Mouse (Mus musculus): Measurements from ENCODE around the gene Cyp2f2. TPM values are rescaled to one million over a fixed set of nuclear protein-coding genes. Genes with fewer than 3 reads are reported as not detected.

Gene Cyp2f2
- polyA plus RNA-seq, 1 experiment from 2014 or later = 0.34 TPM

DNA sequence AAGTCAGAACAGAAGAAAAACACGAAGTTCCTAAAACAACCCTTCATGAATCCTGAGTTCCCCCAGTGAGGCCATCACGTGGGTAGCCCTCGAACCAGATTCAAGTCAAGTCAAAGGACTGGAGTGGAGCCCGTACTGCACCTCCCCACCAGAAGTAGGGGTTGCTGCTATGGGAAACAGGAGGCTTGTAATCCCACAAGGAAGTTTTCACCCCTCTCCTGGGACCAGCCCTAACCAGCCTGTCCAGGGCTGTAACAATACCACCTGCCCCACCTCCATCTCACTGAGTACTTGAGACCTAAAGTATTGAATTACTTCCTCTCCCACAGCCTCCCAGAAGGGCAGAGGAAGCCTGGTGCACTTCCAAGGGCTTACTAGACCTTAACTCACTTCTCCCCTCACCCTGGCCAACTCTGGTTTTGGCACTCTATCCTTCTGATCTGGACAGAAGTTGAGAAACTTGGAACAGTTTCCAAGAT lies 1.6 kb upstream of the Cyp2f2 start:
- Histone ChIP-seq H3K36me3 (ENCODE audit: control insufficient read depth, insufficient read depth, low read length) (no peaks in the 10 kb centered on the region), H3K9ac (ENCODE audit: low read depth, low read length) (no peak overlapping the region), H3K4me1 (ENCODE audit: control insufficient read depth, insufficient read depth, low read depth, low read length) (no peaks in the 10 kb centered on the region), H3K9me3 (ENCODE audit: control insufficient read depth, low read length) (no peaks in the 10 kb centered on the region; the same call in 1 of the 2 replicates), H3K4me3 (ENCODE audit: low read length) (no peak overlapping the region), H3K27ac (ENCODE audit: low read depth, low read length) (no peak overlapping the region), H3K4me2 (ENCODE audit: low read length) (no peak overlapping the region), H3K27me3 (replicated peaks; ENCODE audit: control insufficient read depth, insufficient read depth, low read length) (no peaks in the 10 kb centered on the region)
- no peak for ATAC-seq
- WGBS = 65% methylated on average over 4 of the region's 4 CpGs

DNA sequence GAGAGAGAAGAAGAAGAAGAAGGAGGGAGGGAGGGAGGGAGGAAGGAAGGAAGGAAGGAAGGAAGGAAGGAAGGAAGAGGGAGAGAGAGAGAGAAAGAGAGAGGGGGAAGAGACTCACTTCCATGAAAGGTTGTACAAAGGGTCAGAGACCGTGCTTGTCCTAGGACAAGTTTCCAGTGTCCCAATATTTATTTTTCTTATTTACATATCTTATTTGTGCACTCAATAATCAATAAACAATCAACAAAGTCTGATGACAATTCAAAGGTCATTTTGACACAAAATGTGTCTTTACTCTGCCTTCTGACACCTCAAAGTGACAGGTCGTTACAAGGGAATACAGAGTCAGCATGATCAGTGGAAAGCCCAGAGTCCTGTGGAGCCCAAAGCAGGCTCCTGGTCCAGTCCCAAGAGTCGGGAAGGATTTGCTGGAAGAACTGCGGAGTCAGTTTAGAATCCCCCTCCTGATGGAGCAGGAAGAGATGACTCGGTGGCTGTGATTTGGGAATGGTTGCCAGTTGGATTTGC lies 4.7 kb downstream of the Cyp2f2 start:
- Histone ChIP-seq H3K4me1 (ENCODE audit: control insufficient read depth, insufficient read depth, low read depth, low read length) (no peaks in the 10 kb centered on the region), H3K4me3 (ENCODE audit: low read length) (no peak overlapping the region), H3K36me3 (ENCODE audit: control insufficient read depth, insufficient read depth, low read length) (no peaks in the 10 kb centered on the region), H3K27me3 (replicated peaks; ENCODE audit: control insufficient read depth, insufficient read depth, low read length) (no peaks in the 10 kb centered on the region), H3K4me2 (ENCODE audit: low read length) (no peak overlapping the region), H3K9ac (ENCODE audit: low read depth, low read length) (no peak overlapping the region), H3K27ac (ENCODE audit: low read depth, low read length) (no peak overlapping the region), H3K9me3 (ENCODE audit: control insufficient read depth, low read length) (no peaks in the 10 kb centered on the region)
- 79% methylated on average over 5 of the region's 5 CpGs for WGBS
- ATAC-seq = no peak

DNA sequence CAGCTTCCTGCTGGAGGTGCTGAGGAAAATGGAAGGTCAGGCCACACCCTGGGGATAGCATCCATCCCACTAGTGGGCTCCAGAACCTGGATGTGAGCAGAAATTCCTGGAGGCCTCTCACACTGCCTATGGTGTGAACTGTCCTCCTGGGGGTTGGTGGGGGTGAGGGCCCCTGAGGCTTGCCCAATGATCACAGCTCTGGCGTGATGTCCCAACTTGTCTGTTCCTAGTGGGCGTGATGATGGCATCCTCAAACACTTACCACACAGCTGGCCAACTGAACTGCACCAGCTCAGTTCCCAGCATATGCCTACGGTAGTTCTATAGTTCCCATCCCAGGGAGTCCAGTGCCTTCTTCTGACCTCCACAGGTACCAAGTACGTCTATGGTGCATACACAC lies 5.3 kb downstream of the Cyp2f2 start:
- Histone ChIP-seq H3K27ac (ENCODE audit: low read depth, low read length) (no peak overlapping the region), H3K4me2 (ENCODE audit: low read length) (no peak overlapping the region), H3K9ac (ENCODE audit: low read depth, low read length) (no peak overlapping the region), H3K4me1 (ENCODE audit: control insufficient read depth, insufficient read depth, low read depth, low read length) (no peaks in the 10 kb centered on the region), H3K4me3 (ENCODE audit: low read length) (no peak overlapping the region), H3K36me3 (ENCODE audit: control insufficient read depth, insufficient read depth, low read length) (no peaks in the 10 kb centered on the region), H3K27me3 (replicated peaks; ENCODE audit: control insufficient read depth, insufficient read depth, low read length) (no peaks in the 10 kb centered on the region), H3K9me3 (ENCODE audit: control insufficient read depth, low read length) (no peaks in the 10 kb centered on the region)
- 88% methylated on average over 4 of the region's 4 CpGs for WGBS
- ATAC-seq = no peak

DNA sequence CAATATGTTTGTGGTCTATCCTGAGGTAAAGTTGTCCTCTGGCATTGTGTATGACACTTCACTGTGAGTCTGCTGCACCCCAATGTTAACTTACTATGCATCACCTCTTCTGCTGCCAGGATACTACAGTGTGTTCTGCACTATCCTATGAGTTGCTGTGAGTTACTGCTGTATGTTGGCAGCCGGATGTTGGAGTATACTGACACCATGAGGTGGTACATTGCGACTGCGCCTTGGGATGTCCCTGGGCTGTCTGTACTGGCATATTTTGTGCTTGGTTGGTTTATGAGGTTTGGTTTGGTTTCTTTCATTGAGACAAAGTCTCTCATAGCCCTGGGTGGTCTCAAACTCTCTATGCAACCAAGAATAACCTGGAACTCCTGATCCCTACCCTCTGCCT lies 8.5 kb downstream of the Cyp2f2 start:
- Histone ChIP-seq H3K4me1 (ENCODE audit: control insufficient read depth, insufficient read depth, low read depth, low read length) (no peaks in the 10 kb centered on the region), H3K27ac (ENCODE audit: low read depth, low read length) (no peak overlapping the region), H3K4me2 (ENCODE audit: low read length) (no peak overlapping the region), H3K9me3 (ENCODE audit: control insufficient read depth, low read length) (no peaks in the 10 kb centered on the region), H3K36me3 (ENCODE audit: control insufficient read depth, insufficient read depth, low read length) (no peaks in the 10 kb centered on the region), H3K9ac (ENCODE audit: low read depth, low read length) (no peak overlapping the region), H3K4me3 (ENCODE audit: low read length) (no peak overlapping the region), H3K27me3 (replicated peaks; ENCODE audit: control insufficient read depth, insufficient read depth, low read length) (no peaks in the 10 kb centered on the region)
- peak; percentile 75; the same call in 1 of the 2 replicates for ATAC-seq
- 44% methylated on average over 3 of the region's 3 CpGs for WGBS

DNA sequence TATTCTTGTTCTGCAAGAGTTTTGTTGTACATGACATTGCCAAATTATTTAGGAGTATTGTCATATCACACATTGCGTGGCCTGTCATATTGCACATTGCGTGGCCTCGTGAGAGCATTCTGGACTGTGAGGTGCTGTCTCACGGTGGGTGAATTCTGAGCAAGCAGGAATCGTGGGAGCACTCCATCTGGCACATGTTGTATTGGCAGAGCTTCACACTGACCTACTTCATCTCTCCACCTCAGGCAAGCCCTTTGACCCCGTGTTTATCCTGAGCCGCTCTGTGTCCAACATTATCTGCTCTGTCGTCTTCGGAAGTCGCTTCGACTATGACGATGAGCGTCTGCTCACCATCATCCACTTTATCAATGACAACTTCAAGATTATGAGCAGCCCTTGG lies 9.2 kb downstream of the Cyp2f2 start:
- Histone ChIP-seq H3K4me2 (ENCODE audit: low read length) (no peak overlapping the region), H3K9ac (ENCODE audit: low read depth, low read length) (no peak overlapping the region), H3K27me3 (replicated peaks; ENCODE audit: control insufficient read depth, insufficient read depth, low read length) (no peaks in the 10 kb centered on the region), H3K36me3 (ENCODE audit: control insufficient read depth, insufficient read depth, low read length) (no peaks in the 10 kb centered on the region), H3K4me3 (ENCODE audit: low read length) (no peak overlapping the region), H3K9me3 (ENCODE audit: control insufficient read depth, low read length) (no peaks in the 10 kb centered on the region), H3K4me1 (ENCODE audit: control insufficient read depth, insufficient read depth, low read depth, low read length) (no peaks in the 10 kb centered on the region), H3K27ac (ENCODE audit: low read depth, low read length) (no peak overlapping the region)
- 90% methylated on average over 13 of the region's 13 CpGs for WGBS
- ATAC-seq = no peak

DNA sequence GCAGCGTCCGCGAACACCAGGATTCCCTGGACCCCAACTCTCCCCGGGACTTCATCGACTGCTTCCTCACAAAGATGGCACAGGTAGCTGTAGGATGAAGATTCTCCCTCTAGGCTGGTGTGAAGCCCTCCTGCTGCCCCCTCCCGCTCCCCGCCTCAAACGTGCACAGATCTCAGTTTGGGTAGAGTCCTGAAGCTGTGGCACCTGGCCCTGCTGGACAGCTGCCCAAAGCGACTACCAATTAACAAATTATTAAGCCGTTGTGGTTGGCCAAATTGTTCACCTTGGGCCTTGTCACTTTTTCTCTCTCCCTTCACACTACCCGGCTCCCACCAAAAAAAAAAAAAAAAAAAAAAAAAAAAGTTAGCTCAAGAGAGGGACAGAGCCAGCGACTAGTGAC lies 10.1 kb downstream of the Cyp2f2 start:
- Histone ChIP-seq H3K4me2 (ENCODE audit: low read length) (no peak overlapping the region), H3K9ac (ENCODE audit: low read depth, low read length) (no peak overlapping the region), H3K9me3 (ENCODE audit: control insufficient read depth, low read length) (no peaks in the 10 kb centered on the region), H3K27ac (ENCODE audit: low read depth, low read length) (no peak overlapping the region), H3K36me3 (ENCODE audit: control insufficient read depth, insufficient read depth, low read length) (no peaks in the 10 kb centered on the region), H3K4me3 (ENCODE audit: low read length) (no peak overlapping the region), H3K27me3 (replicated peaks; ENCODE audit: control insufficient read depth, insufficient read depth, low read length) (no peaks in the 10 kb centered on the region), H3K4me1 (ENCODE audit: control insufficient read depth, insufficient read depth, low read depth, low read length) (no peaks in the 10 kb centered on the region)
- ATAC-seq = no peak
- 90% methylated on average over 12 of the region's 12 CpGs for WGBS

DNA sequence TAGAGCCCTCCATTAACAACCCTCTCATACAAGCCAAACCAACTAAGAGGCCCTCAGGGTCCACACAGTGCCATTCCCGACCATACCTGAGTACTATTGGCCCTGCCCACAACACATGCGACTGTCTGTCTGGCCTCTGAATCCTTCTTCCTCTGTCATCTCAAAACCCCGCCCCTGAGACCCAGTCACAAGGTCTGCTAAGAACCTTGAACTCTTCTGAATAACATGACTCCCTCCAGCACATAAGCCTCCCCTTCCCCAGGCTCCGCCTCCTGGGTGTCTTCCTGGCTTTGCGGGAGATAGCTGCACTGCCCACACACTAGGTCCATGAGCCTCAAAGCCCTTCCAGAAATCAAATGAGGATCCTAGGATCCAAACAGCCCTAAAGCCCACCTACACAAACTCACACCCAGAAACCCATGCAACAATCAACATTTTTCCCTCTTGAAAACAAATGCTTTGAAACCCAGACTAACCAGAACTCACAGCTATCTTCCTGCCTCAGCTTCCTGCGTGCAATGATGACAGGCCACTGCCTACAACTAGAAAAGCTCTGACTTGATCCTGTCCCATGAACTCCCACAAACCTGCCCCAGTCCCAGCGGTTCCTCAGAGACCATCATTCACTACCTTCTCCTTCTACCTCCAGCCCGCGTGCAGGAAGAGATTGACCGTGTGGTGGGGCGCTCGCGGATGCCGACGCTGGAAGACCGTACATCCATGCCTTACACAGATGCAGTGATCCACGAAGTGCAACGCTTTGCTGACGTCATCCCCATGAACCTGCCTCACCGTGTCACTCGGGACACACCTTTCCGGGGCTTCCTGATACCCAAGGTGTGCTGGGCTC lies 11.0 kb downstream of the Cyp2f2 start:
- Histone ChIP-seq H3K4me3 (ENCODE audit: low read length) (no peak overlapping the region), H3K27ac (ENCODE audit: low read depth, low read length) (no peak overlapping the region), H3K27me3 (replicated peaks; ENCODE audit: control insufficient read depth, insufficient read depth, low read length) (no peaks in the 10 kb centered on the region), H3K9ac (ENCODE audit: low read depth, low read length) (no peak overlapping the region), H3K4me2 (ENCODE audit: low read length) (no peak overlapping the region), H3K36me3 (ENCODE audit: control insufficient read depth, insufficient read depth, low read length) (no peaks in the 10 kb centered on the region), H3K9me3 (ENCODE audit: control insufficient read depth, low read length) (no peaks in the 10 kb centered on the region), H3K4me1 (ENCODE audit: control insufficient read depth, insufficient read depth, low read depth, low read length) (no peaks in the 10 kb centered on the region)
- 90% methylated on average over 22 of the region's 22 CpGs for WGBS
- no peak for ATAC-seq

DNA sequence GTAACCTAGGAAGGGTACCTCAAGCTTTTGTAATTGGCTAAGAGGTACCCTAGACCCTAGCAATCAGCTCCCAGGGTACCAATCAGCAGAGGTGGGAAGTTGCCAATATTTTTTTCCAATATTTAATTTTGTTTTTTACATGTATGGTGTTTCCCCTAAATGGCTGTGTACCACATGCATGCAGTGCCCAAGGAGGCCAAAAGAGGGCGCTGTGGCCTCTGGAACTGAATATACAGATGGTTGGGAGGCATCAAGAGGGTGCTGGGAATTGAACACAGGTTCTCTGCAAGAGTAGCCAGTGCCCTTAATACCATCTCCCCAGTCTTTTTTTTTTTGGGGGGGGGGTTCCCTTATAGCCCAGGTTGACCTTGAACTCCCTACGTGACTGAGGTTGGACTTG lies 11.7 kb downstream of the Cyp2f2 start:
- Histone ChIP-seq H3K27ac (ENCODE audit: low read depth, low read length) (no peak overlapping the region), H3K9me3 (ENCODE audit: control insufficient read depth, low read length) (no peaks in the 10 kb centered on the region), H3K4me2 (ENCODE audit: low read length) (no peak overlapping the region), H3K27me3 (replicated peaks; ENCODE audit: control insufficient read depth, insufficient read depth, low read length) (no peaks in the 10 kb centered on the region), H3K36me3 (ENCODE audit: control insufficient read depth, insufficient read depth, low read length) (no peaks in the 10 kb centered on the region), H3K4me3 (ENCODE audit: low read length) (no peak overlapping the region), H3K4me1 (ENCODE audit: control insufficient read depth, insufficient read depth, low read depth, low read length) (no peaks in the 10 kb centered on the region), H3K9ac (ENCODE audit: low read depth, low read length) (no peak overlapping the region)
- WGBS = 62% methylated on average over 2 of the region's 2 CpGs
- ATAC-seq = no peak

DNA sequence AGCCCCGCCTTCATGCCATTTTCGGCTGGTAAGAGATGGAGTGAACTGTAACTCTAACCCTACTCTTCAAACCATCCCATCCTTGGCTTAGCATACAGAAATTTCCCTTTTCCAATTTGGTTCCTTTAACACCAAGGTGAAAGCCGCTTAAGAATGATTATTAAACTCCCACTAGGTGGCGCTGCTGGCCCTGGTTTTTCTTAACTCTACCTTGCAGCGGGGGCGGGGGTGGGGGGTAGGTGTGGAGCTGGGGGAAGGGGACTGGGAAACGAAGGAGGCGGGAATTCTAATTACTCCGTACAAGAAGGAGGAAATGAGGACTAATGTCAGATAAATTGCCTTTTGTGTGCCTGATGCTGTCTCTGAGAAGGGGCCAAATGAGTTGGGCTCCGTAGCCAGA lies 12.9 kb downstream of the Cyp2f2 start:
- no peak overlapping the region for H3K27ac ChIP-seq (ENCODE audit: low read depth, low read length)
- H3K4me2 ChIP-seq (ENCODE audit: low read length) = no peak overlapping the region
- no peaks in the 10 kb centered on the region for H3K9me3 ChIP-seq (ENCODE audit: control insufficient read depth, low read length)
- WGBS = 19% methylated on average over 10 of the region's 10 CpGs
- no peaks in the 10 kb centered on the region for H3K27me3 ChIP-seq (replicated peaks; ENCODE audit: control insufficient read depth, insufficient read depth, low read length)
- H3K4me1 ChIP-seq (ENCODE audit: control insufficient read depth, insufficient read depth, low read depth, low read length) = no peaks in the 10 kb centered on the region
- no peaks in the 10 kb centered on the region for H3K36me3 ChIP-seq (ENCODE audit: control insufficient read depth, insufficient read depth, low read length)
- ATAC-seq = no peak
- no peak overlapping the region for H3K4me3 ChIP-seq (ENCODE audit: low read length)
- H3K9ac ChIP-seq (ENCODE audit: low read depth, low read length) = no peak overlapping the region
